Mouse (Mus musculus) heart, postnatal 0 days (tissue): ENCODE measurements around the gene Npepps.

Experiments used
- CTCF ChIP-seq: IDR thresholded peaks from 2 replicates; pipeline ENCODE4 v1.5.1; 2016; ENCODE audit warnings: antibody characterized with exemption, control low read depth, low read depth
- EP300 ChIP-seq: IDR thresholded peaks from 2 replicates; pipeline ENCODE4 v1.6.1; 2016; ENCODE audit warnings: antibody characterized with exemption, low read depth

DNA sequence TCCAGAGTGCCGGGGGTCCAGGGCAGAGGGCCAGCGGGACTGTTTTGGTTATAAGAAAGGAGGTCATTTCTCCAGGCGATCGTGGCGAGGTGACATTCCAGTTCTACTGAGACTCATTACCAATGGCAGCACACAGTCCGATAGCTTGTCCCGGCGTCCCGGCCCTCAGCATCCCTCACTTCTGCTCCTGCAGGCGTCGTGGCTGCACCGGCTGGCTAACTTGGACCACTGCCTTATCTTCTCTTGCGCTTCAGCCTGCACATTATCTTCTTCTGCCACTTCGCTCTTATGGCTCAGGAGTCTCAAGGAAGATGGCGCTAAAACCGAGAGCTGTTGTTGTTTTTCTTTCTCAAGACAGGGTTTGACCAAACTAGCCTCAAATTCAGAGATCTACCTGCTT is 21.0 kb upstream of the Npepps start:
- TF ChIP-seq EP300 (no peak), CTCF (no peak)
